Mouse (Mus musculus) myocyte (in vitro differentiated cells): Measurements from ENCODE around the gene Sox5.

Experiments
- CEBPB ChIP-seq: IDR thresholded peaks from 2 replicates; pipeline ENCODE4 v1.6.1; 2011; ENCODE audit warnings: mild to moderate bottlenecking, moderate library complexity; ENCODE audit not compliant: poor library complexity, insufficient read depth, severe bottlenecking
- E2F4 ChIP-seq: IDR thresholded peaks from one replicate; pipeline ENCODE4 v1.6.1; 2011; ENCODE audit warnings: mild to moderate bottlenecking, control low read depth, moderate library complexity; ENCODE audit not compliant: insufficient read depth
- MAX ChIP-seq: IDR thresholded peaks from one replicate; pipeline ENCODE4 v1.6.1; 2011; ENCODE audit warnings: low read depth, mild to moderate bottlenecking, control low read depth
- MYOD1 ChIP-seq, 3 experiments: IDR thresholded peaks; one replicate each; pipeline ENCODE4 v1.6.1; 2011; ENCODE audit warnings: control low read depth in 2 of 3, low read depth in 2 of 3, mild to moderate bottlenecking in 2 of 3, moderate library complexity in 1 of 3; ENCODE audit not compliant: insufficient read length in 2 of 3, control insufficient read depth in 1 of 3
- MYOG ChIP-seq, 3 experiments: IDR thresholded peaks; one replicate each; pipeline ENCODE4 v1.6.1; 2011; ENCODE audit warnings: control low read depth in 2 of 3, low read depth in 2 of 3, mild to moderate bottlenecking in 2 of 3; ENCODE audit not compliant: insufficient read length in 2 of 3, control insufficient read depth in 1 of 3, insufficient read depth in 1 of 3
- POLR2A ChIP-seq: IDR thresholded peaks from one replicate; pipeline ENCODE4 v1.6.1; 2011; ENCODE audit warnings: low read depth, mild to moderate bottlenecking, control low read depth, moderate library complexity; ENCODE audit not compliant: insufficient read length
- REST ChIP-seq: IDR thresholded peaks from one replicate; pipeline ENCODE4 v1.6.1; 2011; ENCODE audit warnings: mild to moderate bottlenecking, control low read depth, moderate library complexity; ENCODE audit not compliant: insufficient read depth, insufficient read length
- SRF ChIP-seq: IDR thresholded peaks from one replicate; pipeline ENCODE4 v1.6.1; 2011; ENCODE audit warnings: low read depth; ENCODE audit not compliant: control insufficient read depth, insufficient read length
- TCF12 ChIP-seq: IDR thresholded peaks from one replicate; pipeline ENCODE4 v1.6.1; 2011; ENCODE audit warnings: mild to moderate bottlenecking, control low read depth; ENCODE audit not compliant: poor library complexity, insufficient read depth, severe bottlenecking
- TCF3 ChIP-seq: IDR thresholded peaks from one replicate; pipeline ENCODE4 v1.6.1; 2011; ENCODE audit warnings: low read depth, control low read depth; ENCODE audit not compliant: insufficient read length
- USF1 ChIP-seq: IDR thresholded peaks from one replicate; pipeline ENCODE4 v1.6.1; 2011; ENCODE audit warnings: low read depth, mild to moderate bottlenecking, control low read depth, moderate library complexity

- no peak for TF ChIP-seq SRF
- TF ChIP-seq POLR2A: no peak
- no peak for TF ChIP-seq E2F4
- TF ChIP-seq CEBPB: no peak
- TF ChIP-seq TCF3: no peak
- no peak for TF ChIP-seq USF1
- no peak for TF ChIP-seq MYOD1 (IDR thresholded peaks at IDR 0.05; ENCODE audit: control insufficient read depth in 1 of 3, insufficient read length in 2 of 3, low read depth in 2 of 3)
- no peak for TF ChIP-seq MAX
- no peak for TF ChIP-seq MYOG (IDR thresholded peaks at IDR 0.05; ENCODE audit: control insufficient read depth in 1 of 3, insufficient read depth in 1 of 3, insufficient read length in 2 of 3, low read depth in 2 of 3)
- no peak for TF ChIP-seq REST
- TF ChIP-seq TCF12: no peak
These were observed 706.3 kb downstream of the Sox5 start for GRCm38 (mm10) chr6:144075327-144075941.
